Mouse (Mus musculus) thymus, postnatal 4 days (tissue): ENCODE results near the gene Suclg2.
"Not testable (repeated sequence)": the region's sequence is repeated elsewhere in the genome, so short reads cannot be mapped to it uniquely, and the experiment has no call there.

Experiments
- DNase-seq: peaks from one replicate; pipeline ENCODE4 v3.0.0; 2021

The Suclg2 gene

GRCm38 (mm10) chr6:95618434-95618833 lies 100.2 kb downstream of the Suclg2 start:
- DNase-seq: no peak

GRCm38 (mm10) chr6:95613228-95613627 lies 105.4 kb downstream of the Suclg2 start:
- DNase-seq: no peak

GRCm38 (mm10) chr6:95612412-95613022 lies 106.1 kb downstream of the Suclg2 start:
- DNase-seq: no peak

- DNase-seq: no peak
These were observed 107.5 kb downstream of the Suclg2 start for GRCm38 (mm10) chr6:95611059-95611458.

GRCm38 (mm10) chr6:95608123-95608522 lies 110.5 kb downstream of the Suclg2 start:
- DNase-seq: no peak

- DNase-seq: not testable (repeated sequence)
These were observed 117.9 kb downstream of the Suclg2 start for GRCm38 (mm10) chr6:95600731-95601130.

GRCm38 (mm10) chr6:95596766-95597750 lies 121.5 kb downstream of the Suclg2 start:
- DNase-seq: no peak

GRCm38 (mm10) chr6:95595852-95596251 lies 122.7 kb downstream of the Suclg2 start:
- no peak for DNase-seq

- DNase-seq: no peak
These were observed 124.4 kb downstream of the Suclg2 start for GRCm38 (mm10) chr6:95594239-95594638.

- no peak for DNase-seq
These were observed 126.2 kb downstream of the Suclg2 start for GRCm38 (mm10) chr6:95592396-95592795.

GRCm38 (mm10) chr6:95590463-95590862 lies 128.1 kb downstream of the Suclg2 start:
- no peak for DNase-seq

GRCm38 (mm10) chr6:95587108-95587796 lies 131.3 kb downstream of the Suclg2 start:
- DNase-seq: no peak

- DNase-seq: no peak
These were observed 136.7 kb downstream of the Suclg2 start for GRCm38 (mm10) chr6:95581893-95582292.

GRCm38 (mm10) chr6:95579792-95580191 lies 138.8 kb downstream of the Suclg2 start:
- DNase-seq: no peak

GRCm38 (mm10) chr6:95575531-95575930 lies 143.1 kb downstream of the Suclg2 start:
- DNase-seq: no peak

- DNase-seq: no peak
These were observed 143.7 kb downstream of the Suclg2 start for GRCm38 (mm10) chr6:95574867-95575266.

GRCm38 (mm10) chr6:95574389-95574788 lies 144.2 kb downstream of the Suclg2 start:
- DNase-seq: no peak

- DNase-seq: no peak
These were observed 145.4 kb downstream of the Suclg2 start for GRCm38 (mm10) chr6:95573035-95573759.

- no peak for DNase-seq
These were observed 147.0 kb downstream of the Suclg2 start for GRCm38 (mm10) chr6:95571620-95572019.

GRCm38 (mm10) chr6:95563355-95564009 lies 155.1 kb downstream of the Suclg2 start:
- DNase-seq: no peak

GRCm38 (mm10) chr6:95556320-95556719 lies 162.3 kb downstream of the Suclg2 start:
- no peak for DNase-seq

- no peak for DNase-seq
These were observed 166.2 kb downstream of the Suclg2 start for GRCm38 (mm10) chr6:95552339-95552950.
